Mouse (Mus musculus) adrenal gland (tissue): ENCODE measurements around the gene Tas2r134.

Experiments used
- intact Hi-C: fragments of 180-260 bp; cut with DNase I; formaldehyde crosslinking; loops from one replicate; pipeline ENCODE4 v1.15.1; 2025
- long read RNA-seq, 2 experiments: library from polyadenylated mRNA; unstranded; transcript quantifications; one replicate each; pipeline ENCODE4 v2.0.0; 2020; ENCODE audit warnings: borderline replicate concordance in 1 of 2; ENCODE audit not compliant: insufficient replicate concordance in 1 of 2

Gene Tas2r134
- long read RNA-seq, experiment 1: 0 reads
- long read RNA-seq, experiment 2: 0 reads

DNA sequence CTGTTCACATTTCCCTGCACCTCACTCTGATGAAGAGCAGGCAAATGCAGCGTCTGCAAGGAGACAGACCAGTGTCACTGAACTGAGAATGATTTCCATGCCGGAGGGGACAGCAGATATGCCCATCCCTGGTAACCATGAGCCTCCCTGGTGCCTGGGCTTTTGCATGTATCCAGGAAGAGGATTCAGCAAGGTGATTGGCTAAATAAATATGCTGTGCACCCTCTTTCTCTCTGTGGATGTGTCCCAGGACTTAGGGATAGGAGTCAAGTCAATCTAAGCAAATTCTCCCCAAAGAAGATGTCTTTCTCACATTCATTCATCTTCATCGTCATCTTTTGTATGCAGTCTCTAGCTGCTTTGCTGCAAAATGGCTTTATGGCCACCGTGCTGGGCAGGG, at the start of gene Tas2r134:
Tas2r134 (plus strand) TSS at position 301 of the 400 bp plus-strand sequence.
- intact Hi-C loops: no loop called here

DNA sequence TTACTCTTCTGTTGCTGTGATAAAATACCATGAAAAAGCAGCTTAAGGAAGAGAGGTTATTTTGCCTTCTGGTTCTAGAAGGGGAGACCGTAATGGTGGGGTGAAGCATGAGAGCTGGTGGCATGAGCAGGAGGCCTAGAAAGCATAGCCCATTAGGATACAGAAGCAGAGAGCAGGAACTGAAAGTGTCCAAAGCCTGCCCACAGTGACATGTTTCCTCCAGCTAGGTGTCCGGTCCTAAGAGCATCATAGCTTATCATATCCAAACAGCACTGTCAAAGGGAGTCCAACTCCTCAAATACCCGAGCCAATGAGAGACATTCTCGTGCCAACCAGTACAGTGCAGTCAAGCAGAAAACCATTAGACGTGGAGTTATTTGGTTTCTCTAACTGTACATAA, 47.5 kb upstream of the Tas2r134 start:
- intact Hi-C loops: no loop called here

DNA sequence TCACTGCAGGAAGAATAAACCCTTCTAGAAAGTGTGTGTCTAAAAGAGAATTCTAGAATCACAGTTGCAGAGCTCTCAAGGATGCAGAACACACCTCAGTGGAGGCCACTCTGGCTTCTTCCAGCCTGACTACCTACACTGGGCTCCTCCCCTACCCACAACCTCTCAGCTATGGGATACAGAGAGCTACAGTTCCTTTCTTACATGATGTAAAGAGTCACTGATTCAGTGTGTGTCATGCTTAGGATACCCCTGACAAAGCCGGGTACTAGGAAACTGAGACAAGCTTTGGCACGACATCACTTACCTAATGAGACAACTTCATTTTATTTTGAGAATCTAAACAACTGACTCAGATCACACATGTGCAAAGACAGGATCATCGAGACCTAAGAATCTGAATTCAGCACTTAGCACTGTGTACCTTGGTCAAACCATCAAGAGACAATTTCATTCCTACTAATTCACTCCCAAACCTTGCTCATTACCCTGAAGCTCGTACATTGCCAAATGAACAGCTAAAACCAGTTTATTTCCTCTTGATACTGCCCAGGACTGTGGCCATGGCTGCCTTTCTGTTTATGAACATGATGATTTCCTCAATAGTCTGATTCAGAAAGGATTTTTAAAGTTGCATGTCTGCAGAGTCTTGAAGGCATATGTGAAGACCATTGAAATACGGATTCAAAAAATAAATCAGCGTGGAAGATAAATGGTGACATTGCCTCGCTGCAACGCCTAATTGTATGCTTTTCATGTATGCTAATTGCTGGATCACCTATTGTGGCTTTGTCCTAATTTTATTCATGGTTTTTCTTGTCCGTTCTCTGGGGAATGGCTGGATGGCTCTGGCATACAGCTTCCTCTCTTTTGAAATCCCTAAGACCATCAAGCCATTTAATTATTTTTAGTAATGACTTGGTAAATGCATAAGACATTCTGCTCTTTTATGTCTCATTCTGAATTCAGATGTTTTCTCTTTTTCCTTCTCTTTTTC, 43.0 kb upstream of the Tas2r134 start:
- intact Hi-C loops: no loop called here

DNA sequence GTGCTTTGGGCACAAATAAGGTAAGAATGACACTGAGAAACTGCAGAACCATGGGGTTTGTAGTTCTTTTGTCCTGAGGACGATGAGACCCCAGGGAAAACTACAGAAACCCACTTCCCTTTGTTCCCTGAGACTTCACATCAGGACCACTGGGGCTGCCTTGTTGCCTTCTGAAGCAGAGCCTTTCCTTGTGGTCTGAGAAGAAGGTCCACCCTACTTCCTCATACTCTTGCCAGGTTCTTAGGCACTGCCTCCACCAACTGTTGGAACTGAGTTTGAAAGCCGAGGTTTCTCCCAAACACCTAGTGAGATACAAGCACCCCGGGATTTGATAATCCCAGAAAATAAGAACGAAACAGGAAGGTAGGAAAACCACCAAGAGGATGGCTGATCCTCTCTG, 39.0 kb upstream of the Tas2r134 start:
- intact Hi-C loops: no loop called here

DNA sequence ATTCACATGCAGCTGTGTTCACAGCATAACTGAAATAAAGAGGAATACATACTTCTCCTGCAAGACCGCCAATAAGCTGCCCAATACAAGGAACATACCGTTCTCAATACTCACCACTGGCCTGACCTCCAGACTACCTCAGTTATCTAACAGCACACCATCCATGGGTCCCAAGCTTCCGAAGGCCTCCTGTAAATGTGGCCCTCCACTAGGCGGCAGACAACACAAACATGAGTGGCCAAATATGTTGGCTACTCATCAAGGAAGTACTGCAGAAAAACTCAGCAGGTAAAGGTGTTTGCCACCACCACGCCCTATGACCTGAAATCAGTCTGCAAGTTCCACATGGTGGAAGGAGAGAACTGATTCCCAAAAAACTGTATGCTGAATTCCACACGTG, 38.4 kb upstream of the Tas2r134 start:
- intact Hi-C loops: no loop called here

DNA sequence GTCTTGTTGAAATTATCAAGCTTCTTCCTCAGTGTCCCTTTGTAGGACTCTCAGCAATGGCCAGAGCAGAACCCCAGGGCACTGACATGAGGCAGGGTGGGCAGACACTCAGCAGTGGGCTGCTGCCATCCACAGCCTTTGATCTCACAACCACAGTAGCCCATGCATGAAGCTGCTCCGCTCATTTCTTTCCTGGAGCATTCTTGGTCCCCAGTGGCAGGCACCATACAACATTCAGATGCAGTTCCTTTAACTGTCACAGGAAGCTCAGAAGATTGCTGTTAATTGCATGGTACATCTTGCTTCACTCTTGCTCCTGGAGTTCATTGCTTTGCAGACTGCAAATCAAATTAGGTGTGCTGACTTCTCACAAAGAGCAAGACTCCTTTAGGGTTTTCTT, 37.7 kb upstream of the Tas2r134 start:
- intact Hi-C loops: no loop called here

DNA sequence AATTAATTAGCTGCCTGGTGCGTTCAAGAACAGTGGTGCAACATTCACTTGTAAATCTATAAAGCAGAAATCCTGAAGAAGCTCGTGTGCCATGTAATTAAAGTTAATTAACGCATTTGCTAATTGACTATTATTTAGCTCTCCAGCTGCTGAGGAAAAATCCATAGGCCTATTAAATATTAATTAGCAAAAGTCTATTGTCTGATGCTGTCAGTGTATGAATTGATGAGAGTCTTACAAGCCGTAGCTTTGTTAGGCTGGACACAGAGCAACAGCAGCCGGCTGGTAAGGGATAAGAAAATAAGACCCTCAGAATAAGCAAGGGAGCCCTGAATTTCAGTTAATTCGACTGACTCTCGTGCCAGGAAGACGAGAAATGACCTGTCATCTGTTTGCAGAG, 37.0 kb upstream of the Tas2r134 start:
- intact Hi-C loops: no loop called here

DNA sequence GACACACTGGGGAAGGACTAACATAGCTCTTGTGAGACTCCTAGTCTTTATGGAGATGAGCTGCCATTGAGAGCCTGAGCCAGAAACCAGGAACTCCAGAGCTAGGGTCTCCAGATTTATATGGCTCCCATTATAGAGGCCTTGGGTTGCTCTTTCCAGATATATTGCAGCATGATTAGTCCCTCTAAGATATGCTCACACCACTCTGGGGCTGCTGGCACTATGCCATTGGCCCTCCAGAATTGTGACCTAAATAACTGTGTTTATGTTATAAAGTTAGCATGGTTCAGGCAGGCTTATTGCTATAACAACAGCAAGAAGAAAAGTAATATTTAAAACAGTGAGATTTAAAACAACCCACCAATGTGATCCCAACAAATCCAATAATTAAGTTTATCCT, 35.2 kb upstream of the Tas2r134 start:
- intact Hi-C loops: no loop called here

DNA sequence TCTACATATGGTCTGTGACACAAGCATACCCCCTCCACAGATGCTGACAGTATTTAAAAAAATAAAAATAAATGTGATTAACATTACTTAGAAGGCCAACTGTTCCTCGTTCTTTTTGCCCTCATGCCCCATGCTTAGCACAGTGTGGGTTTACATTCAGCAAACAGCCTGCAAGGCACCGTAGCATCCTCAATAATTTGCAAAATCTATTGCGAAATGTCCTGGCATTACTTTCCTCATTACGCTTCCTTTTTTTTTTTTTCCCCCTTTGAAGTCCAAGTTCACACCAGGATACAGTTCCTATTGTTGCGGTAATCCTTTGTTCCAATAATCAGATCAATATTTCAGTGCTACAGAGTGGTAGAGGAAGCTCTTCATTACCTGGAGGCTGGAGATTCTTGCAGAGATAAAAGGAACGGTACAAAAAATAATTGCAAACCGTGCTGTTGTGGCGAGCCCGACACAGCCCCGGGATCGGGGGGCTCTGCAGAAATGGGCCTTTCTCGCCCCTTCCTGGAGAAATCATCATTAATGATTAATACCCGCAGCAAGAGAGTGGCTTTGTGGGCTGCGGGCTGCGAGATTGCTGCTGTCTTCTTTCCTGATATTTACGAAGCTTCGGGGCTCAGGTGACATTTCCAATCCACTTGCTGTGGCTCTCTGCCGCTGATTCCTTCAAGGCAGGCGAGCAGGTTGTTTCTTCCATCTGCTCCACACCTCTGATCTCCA, 27.7 kb upstream of the Tas2r134 start:
- intact Hi-C loops: no loop called here

DNA sequence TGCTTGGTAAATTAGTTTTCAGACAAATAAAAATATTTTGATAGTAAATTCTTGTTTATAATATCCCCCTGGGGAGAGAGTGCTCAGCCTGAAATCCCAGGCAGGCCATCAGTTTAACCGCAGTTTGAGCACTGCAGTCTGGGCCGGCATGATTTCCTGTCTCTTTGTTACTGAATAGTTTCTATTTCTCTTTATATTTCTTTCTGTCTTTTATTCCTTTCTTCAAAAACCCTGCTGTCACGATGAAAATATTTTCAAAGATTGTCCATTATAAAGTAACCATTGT, 27.2 kb upstream of the Tas2r134 start:
- intact Hi-C loops: no loop called here

DNA sequence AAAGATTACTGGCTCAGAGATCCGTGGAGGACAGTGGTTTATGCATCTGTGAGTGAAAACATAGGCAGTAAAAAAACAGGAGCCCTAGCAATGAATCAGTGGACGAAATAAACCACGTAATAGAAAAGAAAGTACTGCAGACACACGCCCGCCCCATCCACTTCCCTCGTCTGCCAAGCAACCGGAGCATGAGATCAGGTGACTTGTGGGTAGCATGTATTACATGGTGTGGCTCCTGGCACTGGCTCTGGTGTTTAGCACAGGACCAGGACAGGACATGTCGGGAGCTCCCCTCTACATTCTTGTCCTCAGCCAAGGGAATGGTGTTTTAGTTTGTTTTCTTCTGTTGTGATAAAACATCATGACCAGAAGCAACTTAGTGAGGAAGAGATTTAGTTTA, 26.4 kb upstream of the Tas2r134 start:
- intact Hi-C loops: no loop called here

DNA sequence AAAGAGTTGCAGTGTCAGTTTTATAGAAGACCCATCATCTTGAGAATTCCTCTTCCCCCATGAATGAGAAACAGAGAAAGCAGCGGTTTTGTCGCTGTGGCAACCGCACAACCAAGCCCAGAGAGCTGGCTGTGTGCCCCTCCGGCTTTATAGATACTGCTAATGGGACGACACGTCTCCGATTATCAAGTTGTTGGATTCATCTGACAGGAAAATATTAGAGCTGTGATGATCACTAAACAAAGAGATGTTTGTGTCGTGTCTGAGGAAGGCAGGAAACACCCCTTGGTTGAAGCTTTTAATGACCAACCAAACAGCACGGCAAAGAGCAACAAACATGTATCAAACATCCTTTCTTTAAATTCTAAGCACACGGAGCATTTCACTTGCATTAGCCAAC, 17.0 kb upstream of the Tas2r134 start:
- intact Hi-C loops: no loop called here

DNA sequence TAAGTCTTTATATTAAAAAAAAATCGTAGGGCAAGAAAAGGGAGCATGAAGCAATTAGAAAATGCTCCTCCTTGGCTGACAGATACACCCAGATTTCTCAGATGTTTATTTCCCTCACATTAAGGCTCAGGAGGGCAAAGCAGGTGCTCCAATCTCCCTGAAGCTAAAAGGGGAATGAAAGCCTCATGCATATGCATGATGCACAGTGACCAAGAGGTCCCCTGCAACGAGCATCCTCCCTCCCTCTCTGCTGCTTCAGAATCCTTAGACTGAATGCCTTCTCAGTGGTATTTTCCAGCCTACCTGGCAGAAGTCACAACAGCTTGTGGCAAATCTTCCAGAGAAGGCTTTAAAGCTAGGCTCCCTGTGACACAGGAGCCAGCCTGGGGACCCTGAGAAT, 16.4 kb upstream of the Tas2r134 start:
- intact Hi-C loops: no loop called here

DNA sequence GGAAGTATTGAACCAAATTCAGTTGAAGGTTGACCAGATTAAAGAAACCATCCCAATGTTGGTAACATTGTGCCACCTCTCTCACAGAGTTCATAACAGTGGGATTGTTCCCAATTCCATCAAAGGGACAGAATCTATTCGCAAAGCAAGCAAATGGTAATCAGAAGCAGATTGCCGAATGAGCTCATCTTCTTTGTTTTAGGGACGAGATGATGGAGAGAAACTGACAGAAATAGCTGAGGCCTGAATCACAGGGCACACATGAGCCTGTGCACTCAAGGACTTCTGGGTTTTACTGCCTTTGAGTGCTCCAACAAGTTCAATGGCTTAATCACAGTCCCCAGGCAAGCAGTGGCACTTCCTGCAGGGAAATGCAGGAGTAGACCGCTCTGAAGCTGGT, 13.6 kb upstream of the Tas2r134 start:
- intact Hi-C loops: no loop called here

DNA sequence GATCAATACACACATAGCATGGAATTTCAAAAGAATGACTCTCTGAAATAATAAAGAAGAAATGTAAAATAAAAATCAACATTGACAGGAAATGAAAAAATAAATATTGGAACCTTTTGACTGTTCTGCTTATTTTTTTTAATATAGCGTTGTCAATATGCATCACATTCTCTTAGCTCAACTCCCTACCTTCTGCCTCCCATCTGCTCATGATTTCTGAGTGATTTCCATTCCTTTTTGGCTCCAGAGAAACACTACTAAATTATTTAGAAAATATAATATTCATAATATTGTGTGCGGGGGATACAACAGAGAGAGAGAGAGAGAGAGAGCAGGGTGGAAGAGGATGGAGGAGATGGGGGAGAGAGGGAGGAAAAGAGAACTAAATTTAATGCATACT, 5.4 kb upstream of the Tas2r134 start:
- intact Hi-C loops: no loop called here

DNA sequence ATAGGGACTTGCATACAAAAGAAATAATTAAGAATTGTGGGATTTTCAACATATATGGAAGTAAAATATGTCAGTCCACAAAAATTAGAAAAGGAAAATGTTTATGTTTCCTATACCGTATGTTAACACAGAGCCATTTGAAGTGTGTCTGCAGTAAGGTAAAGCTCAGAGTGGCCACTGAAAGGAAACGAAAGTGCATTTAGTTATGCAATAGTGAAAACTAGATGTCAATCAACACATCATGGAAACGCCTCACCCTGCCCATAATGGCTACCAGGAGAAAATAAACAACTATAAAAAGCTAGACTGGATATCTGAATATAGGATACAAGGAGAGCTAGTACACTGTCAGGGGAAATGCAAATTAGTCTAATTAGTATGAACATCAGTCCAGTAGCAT, 1.3 kb upstream of the Tas2r134 start:
- intact Hi-C loops: no loop called here

DNA sequence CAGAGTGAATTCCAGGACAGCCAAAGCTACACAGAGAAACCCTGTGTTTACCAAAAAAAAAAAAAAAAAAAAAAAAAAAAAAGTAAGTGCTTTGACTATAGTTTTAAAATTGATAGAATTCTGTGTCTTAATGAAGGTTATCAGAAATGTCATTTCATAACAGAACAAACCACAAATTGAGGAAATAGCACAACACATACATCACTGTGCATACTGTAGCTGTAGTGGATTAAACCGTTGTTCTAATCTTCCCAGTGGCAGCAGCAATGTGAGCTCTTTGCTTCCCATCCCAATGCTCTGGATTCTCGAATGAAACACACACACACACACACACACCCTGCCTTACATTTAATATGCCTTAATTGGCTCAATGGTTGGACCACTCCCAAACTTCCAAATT, 4.1 kb downstream of the Tas2r134 start:
- intact Hi-C loops: no loop called here

DNA sequence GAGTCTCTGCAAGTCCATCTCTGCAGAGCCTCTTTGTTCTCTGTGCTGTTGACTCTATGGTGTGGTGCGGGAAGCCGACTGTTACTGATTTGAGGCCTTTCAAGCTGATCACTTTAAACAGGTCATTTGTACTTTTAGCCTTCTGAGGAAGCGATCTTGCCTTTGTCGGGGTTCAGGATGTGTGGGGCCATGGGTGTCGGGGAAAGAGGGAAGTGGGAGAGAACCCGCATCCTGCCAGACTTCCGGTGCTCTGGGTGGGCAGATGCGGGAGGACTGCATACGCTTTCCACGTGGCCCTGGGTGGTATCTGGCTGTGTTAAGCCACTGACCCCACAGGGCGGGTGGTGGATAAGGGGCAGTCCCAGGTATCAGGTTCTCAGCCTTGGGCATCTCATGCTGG, 10.4 kb downstream of the Tas2r134 start:
- intact Hi-C loops: no loop called here

DNA sequence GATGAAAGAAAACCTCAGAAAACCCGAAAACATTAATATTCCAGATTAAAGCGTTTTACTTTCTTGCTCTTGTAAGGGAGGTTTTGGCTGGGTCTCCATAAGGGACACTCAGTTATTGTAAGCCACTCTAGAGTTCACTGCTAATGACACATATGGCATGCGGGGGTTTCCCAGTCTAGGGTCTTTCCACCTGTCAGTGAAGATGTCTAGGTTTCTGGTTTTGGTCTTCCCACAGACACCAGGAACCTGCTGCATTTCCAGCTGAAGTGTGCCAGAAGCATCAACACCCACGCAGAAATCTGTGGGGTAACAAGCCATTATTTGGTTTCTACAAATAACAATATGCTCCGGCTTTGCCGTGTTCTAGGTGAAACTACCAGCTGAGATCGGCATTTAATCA, 14.3 kb downstream of the Tas2r134 start:
- intact Hi-C loops: no loop called here

DNA sequence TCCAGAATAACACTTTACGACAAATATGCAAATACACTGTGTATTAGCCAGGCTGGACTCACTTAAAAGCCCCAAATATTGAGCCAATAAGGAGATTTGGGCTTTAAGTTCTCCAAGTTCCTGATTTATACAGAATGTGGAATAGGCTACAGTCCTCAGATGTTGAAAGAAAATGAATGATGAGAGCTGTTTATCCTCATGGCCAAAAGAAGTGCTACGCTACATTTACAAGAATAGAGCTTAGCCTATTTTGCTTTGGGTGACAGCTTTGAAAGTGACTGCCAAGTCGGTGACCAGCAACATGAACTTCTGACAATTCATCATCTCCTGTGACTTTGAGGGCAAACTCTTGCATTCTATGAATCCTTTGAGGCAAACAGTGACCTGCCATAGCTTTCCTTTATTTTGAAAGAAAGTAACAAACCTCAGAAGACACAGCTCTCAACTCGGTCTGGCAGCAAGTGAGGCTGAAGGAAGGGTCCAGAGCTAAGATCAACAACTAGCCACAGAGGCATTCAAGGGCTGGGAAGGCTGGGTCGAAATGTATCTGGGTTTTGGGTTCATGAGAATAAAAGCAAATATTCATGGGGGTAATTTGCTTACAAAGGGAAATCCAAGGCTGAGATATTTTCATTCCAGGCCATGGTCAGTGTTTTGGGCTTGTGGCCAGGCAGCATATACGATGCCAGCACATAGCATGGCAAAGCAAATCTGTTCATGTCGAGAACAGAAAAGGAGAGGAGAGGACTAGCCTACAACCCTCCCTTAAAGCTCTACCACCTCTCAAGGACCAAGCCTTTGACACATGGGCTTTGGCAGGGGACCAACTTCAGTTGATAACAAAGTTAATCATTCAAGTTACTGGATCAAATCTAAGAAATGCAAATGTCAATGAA, 16.2 kb downstream of the Tas2r134 start:
- intact Hi-C loops: no loop called here

DNA sequence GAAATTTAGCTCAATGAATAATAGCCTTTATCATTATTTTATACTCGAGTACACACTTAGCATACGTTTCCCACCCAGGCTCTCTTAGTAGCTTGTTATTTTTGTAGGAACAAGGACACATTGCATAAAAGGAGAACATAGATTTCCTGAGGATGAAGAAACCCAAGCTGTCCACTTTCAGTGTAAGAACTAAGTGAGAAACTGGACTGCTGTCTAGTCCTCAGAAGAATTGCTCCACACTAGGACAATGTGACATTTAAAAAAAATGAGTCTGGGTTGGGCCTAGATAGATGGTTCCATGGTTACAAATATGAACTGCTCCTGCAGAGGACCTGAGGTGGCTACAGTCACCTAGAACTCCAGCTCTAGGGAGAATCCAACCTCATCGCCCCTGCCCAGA, 20.7 kb downstream of the Tas2r134 start:
- intact Hi-C loops: no loop called here

DNA sequence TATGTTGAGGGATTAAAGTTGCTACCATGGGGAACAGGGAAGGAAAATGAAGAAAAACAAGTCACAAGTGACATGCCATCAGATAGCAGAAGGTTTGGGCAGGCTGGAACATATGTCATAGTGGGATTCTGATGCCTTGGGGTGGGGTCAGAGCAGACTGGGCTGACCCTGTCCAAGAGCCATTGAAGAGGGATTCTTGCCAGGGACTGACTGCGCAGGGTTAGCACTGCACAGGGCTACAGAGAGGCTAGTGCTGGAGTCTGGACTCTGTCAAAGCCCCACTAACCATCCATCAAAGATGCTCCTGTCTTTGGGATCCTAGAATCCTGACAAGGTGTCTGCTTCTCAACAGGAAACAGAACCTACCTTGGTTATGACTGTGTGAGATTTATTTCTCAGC, 22.6 kb downstream of the Tas2r134 start:
- intact Hi-C loops: no loop called here
